Comparison of ENCODE assay signal across 1 mouse cellular context in the genomic region with DNA sequence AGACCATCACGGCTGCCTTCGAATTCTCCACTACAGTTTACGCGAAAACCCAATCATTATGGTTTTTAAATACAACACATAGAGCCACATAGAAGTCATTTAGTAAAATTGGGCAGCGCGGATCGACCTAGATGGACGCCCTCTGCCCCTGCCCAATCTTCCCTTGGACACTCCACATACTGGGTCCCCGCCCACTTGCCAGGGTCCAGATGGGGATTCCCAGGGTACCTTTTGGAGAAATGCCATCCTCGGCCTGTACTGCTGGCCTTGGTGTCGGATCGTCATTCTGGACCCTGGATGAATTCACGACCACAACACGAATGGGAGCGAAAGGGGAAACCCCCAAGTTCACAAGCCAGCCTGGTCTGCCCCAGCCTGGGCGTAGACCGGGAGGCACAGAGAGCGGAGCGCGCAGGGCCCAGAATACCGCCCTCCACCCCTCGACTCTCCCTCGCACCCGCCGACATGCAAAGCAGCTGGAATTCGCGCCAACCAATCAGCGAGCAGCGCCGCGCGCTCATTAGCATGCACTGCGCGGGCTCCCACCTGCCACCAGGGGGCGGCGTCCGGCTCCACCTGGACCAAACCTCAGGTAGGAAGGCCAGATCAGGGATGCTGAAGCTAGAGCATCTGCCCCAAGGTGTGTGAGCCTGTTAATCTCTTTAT.
TF ChIP-seq lines count a peak whose summit lies in the region.

TSS of gene Rgs9 (minus strand) at position 420 of the 666 bp plus-strand sequence.

TF ChIP-seq in CH12.LX, 34 proteins besides CTCF, POLR2A, EP300 and RAD21 (continued from another document):
- TF ChIP-seq SMC3 (IDR thresholded peaks at IDR 0.05; ENCODE audit: low read depth, low read length) (peak; percentile 95), TBP (conservative IDR thresholded peaks at IDR 0.05; ENCODE audit: low read depth, low read length) (no peak), GABPA (IDR thresholded peaks at IDR 0.05; ENCODE audit: insufficient replicate concordance, low read depth, low read length) (no peak), UBTF (IDR thresholded peaks at IDR 0.05; ENCODE audit: low read depth, low read length) (peak; percentile 65; the same call in 1 of the 2 replicates), RCOR1 (conservative IDR thresholded peaks at IDR 0.05; ENCODE audit: low read depth, low read length) (peak; percentile 76; the same call in 1 of the 2 replicates), ZC3H11A (IDR thresholded peaks at IDR 0.05; ENCODE audit: low read depth, low read length) (peak; percentile 52), ZMIZ1 (IDR thresholded peaks at IDR 0.05; ENCODE audit: low read depth, low read length) (no peak), E2F4 (IDR thresholded peaks at IDR 0.05; ENCODE audit: insufficient replicate concordance, low read depth, low read length) (peak; percentile 75; the same call in 1 of the 2 replicates), CHD2 (IDR thresholded peaks at IDR 0.05; ENCODE audit: low read length) (peak; percentile 76), IRF4 (IDR thresholded peaks at IDR 0.05; ENCODE audit: low read depth, low read length) (peak; percentile 55)
TF ChIP-seq in CH12.LX: peak in this region for 18.
